Mouse (Mus musculus) forelimb bud, embryonic 11.5 days (tissue): Measurements from ENCODE around the gene Sema4a.

ENCODE experiments used
- DNase-seq: peaks from one replicate; pipeline ENCODE4 v3.0.0-alpha.2; 2012; ENCODE audit warnings: low read depth, low spot score

Sema4a gene

DNA sequence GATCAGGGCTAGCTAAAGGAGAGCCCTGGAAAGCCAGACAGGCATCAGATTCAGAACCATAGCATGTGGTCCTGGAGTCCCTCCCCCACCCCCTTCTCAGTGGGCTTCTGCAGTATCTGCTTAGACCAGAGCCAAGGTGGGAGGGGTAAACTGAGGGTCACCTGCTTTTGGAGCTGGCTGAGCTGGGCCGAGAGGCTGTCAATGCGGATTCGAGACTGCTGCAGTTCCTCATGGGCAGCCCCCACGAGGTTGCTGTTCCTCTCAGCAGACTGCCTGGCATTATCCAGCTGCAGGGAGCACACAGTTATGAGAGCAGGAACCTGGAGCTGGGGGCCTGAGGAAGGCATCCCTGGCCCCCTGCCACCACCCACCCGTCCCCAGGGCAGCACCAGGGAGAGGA lies 25.1 kb upstream of the Sema4a start:
- no peak for DNase-seq

DNA sequence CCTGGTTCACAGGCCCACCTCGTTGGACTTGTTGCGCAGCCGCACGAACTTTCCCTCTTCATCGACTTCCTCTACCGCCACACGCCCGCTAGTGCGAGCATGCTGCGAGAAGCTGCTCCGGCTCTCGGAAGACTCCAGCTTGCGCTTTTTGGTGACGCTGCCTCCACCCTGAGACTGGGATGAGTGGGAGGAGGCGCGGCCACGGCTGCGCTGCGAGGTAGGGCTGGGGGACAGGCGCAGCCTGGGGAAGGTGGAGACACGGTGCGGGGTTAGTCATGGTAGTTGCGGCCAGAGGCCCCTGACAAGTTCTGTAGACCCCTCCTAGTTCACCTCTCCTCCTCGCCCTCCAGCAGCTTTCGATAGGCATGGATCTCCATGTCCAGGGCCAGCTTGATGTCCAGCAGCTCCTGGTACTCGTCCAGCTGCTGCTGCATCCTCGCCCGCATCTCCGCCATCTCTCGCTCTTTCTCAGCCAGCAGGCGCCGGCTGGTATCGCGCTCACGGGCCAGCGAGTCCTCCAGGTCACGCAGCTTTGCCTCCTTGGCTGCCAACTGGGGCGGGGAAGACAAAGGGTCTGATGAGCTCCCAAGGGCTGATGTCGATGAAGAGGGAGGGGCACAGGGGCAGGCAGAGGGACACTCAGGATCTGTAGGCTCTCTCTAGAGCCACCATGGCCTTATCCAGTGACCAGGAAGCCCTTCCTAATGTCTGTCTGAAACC lies 23.8 kb upstream of the Sema4a start:
- no peak for DNase-seq

DNA sequence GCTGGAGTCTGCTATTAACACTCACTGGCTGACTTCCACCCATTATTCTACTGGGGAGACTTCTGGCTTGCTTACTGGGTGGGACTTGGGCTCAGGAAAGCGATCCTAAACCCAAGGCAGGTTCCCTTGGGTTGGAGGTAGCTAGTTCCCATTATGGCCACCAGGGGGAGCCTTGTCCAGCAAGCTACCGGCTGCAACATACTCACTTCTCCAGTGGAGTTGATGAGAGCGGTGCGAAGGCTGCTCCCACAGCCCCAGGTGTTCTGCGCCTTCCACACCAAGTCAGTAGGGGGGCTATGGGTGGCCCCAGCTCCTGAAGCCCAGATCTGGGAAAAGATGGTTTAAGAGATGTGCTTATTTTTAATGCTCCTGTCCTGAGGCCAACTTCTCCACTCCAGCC lies 22.6 kb upstream of the Sema4a start:
- peak; percentile 84 for DNase-seq

DNA sequence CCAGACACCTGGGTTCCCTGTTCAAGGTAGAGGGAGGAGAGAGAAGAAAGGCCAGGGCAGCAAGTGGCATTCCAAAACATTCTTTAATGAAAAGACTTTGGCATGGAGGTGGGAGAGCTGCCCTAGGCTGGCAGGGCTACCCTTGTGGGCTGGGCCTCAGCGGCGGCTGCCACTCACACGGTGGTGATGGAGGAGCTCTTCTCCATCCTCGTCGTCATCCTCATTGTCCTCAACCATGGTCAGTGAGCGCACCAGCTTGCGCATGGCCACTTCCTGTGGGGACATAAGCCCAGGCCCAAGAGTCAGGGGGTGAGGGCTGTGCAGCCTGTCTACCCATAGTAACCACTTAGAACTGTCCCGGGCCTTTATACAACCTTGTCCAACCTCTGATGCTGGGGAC lies 22.2 kb upstream of the Sema4a start:
- no peak for DNase-seq

DNA sequence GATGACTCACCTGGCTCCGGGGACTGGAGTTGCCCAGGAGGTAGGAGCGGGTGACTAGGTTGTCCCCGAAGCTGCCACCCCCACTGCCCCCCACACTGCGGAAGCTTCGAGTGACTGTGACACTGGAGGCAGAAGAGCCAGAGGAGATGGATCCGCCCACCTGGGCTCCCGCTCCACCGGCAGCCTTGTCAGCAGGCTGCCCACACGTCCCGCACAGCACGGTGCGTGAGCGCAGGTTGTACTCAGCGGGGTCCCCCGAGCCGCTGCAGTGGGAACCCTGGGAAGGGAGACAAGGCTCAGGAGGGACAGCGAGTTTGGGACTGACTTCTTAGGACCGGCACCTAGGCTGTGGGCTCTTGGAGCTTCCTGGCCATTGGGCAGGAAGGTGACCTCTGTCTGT lies 21.4 kb upstream of the Sema4a start:
- no peak for DNase-seq

DNA sequence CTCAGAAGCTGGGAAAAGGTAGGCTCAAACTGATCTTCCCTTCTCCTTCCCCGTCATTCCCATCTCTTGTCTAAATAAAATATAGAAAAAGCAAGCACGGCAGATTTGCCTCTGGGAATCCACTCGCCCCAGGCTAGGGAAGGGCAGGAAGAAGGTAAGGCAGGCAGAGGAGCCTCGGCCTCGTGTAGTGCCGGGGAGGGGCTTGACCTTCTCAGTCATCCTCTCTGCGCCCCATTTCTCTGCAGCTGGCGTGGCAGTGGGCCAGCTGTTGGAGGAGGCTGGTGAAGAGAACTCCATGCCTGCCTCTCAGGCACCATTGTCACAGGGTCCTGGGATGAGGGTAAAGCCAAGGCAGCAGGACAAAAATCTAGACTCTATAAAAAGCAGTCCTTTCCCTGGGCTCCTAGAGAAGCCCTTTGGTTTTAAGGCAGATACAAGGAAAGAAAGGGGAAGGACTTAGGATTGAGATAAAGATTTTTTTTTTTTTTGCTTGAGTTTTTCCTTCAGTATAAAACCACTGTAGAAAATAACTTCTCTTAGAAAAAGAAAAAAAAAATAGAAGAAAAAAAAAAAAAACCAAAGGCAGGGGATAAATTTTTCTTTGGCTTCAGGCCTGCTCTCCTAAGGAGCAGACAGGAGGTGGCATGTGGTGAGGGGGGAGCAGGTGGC lies 20.5 kb upstream of the Sema4a start:
- DNase-seq: no peak

DNA sequence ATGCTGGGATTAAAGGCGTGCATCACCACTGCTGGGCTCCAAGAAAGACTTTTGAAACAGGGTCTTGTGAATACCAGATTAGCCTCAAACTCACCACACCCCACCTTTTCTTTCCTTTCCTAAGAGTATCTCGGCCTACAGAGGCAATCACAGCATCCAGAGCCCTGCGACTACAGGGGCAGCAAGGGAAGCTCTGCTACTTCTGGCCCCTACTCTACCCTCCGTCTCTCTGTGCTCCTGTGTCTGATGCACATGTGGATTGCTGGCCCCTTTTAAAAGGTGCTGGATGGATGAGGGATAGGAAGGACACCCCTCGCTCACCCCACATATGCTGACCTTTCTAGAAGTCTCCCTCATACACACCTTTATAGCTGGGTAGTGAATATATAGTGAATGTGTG lies 19.7 kb upstream of the Sema4a start:
- no peak for DNase-seq

DNA sequence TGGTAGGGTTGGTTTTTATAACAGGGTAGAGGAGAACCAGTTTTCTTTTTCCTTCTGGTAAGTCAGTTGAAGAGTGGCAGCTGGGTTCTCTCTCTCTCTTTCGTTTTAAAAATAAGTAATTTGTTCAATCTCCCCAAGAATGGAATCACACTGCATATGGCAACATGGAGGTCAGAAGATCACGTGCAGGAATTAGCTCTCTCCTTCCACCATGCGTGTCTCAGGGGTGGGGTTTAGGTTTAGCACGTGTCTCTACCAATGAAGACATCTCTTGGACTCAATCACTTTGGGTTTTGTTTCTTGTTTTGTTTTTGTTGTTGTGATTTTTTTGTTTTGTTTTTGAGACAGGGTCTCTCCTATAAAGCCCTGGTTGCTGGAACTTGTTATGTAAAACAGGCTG lies 18.8 kb upstream of the Sema4a start:
- no peak for DNase-seq

DNA sequence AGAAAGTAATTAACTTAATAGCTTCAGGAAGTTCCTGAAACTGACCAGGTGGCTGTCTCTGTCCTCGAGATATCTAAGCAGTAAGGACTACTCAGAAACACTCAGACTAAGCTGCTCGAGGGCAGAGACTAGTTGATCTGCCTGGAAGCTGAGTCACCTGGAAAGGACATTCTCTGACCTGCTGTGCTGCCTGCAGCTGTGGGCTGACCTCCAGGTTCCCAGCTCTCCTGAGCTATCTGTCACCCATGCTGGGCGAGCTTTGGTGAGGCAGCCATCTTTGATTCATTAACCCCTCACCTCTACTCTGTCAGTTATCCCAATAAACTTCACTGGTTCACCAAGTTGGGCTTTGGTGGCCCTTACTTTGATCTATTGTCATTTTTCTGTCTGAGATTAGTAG lies 18.2 kb upstream of the Sema4a start:
- DNase-seq: no peak

DNA sequence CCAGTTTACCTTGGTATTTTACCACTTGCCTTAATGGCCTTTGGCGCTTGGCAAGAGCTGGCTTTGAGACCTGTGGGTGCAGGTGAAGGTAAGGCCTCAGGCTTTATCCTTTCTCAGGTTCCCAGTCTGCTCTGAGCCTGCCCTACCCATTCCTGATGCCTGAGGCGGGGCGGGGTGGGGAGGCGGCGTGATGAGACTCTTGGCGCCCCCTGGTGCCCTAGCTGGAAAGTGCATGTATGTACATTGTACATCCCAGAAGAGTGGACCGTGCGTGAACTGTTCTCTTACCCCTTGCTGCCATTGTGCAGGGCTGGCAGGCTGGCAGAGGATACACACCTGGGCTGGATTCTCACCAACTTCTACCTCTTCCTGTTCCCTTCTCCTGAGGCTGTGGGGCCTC lies 16.8 kb upstream of the Sema4a start:
- peak; percentile 77 for DNase-seq

DNA sequence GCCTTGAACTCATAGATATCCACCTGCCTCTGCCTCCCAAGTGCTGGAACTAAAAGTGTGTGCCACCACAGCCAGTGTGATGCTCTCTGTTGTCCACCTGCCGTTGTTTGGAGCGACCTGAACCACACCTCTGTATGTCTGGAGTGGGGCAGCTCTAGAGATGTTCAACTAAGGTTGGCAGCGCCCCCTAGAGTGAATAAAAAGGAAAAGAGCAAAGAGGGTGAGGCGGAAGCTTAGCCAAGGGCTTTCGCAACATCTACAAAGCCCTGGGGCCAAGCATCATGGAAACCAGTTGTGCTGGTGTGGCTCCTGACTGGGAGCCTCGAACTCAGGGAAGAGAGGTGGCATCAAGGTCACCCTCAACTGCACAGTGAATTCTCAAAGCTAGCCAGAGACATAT lies 15.4 kb upstream of the Sema4a start:
- DNase-seq: no peak

DNA sequence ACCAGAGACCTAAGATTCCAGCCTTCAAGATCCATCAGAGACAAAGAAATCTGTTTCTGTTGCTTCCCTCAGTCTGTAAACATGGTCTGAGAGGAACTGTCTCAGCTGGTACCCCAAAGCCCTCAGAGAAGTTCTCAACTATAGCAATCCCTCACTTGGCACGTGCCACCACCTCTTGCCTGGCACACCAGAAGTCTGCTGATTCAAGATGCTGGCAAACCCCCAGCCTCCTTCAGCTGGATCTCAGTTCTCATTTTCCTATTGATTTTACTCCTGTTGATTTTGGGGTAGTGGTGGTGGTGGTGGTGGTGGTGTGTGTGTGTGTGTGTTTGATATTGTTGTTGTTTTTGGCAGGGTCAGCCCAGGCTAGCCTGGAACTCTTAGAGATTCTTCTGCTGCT lies 12.6 kb upstream of the Sema4a start:
- no peak for DNase-seq

DNA sequence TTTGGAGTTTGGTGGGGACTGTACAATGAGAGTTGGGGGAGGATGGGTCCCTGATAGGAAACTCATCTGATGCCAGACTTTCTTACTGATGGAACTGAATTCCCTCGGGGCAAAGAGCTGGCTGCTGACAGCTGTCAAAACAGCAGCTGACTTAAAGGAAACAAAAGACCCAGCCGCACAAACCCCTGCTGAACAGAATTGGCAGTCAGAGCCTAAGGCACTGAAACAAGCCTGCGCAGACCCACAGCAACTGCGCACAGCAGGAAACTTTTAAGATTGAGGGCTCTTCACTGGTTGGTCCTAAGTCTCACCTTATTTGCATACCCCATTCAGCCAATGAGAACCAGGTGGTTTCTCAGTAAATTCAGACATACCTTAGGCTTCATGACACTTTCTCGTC lies 12.0 kb upstream of the Sema4a start:
- DNase-seq: peak; percentile 55

DNA sequence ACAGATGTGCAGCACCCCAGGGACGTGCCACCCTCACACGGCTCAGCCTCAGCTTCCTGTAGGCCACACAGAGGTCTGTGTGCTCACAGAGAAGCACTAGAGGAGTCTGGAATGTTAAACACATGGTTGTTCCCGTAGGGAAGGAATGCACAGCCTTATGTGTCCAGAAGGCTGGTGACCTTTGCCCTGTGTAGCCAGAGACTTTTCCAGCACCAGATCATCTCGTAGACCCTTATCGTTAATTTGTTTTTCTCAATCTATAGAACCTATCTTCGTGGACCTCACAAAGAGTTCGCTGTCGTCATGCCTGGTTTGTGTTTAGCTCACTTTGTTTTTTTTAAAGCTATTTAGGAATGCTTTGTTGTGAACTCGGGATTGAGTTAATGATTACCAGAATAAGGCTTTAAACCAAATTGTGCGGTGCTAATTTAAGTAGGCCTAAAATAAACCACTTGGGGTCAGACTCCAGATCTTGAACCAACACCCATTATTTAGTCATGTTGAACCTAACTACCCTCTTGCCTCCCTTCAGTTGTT lies 10.0 kb upstream of the Sema4a start:
- no peak for DNase-seq

DNA sequence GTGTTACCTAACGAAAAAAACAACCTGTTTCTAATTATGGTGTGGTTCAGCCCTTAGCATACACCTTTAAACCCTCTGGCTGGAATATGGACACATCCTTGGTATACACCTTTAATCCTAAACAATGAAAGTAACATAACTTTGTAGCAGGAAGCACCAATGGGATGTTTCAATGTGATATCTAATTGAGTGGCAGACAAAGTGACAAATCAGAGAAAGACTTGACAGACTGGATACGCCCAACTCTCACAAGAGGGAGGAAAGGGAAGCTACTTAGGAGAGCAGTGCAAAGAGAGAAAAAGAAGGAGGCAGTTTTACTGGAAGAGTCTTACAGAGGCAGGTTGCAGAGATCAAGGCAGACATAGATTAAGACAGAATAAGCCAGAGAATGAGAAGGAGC lies 8.5 kb upstream of the Sema4a start:
- no peak for DNase-seq

DNA sequence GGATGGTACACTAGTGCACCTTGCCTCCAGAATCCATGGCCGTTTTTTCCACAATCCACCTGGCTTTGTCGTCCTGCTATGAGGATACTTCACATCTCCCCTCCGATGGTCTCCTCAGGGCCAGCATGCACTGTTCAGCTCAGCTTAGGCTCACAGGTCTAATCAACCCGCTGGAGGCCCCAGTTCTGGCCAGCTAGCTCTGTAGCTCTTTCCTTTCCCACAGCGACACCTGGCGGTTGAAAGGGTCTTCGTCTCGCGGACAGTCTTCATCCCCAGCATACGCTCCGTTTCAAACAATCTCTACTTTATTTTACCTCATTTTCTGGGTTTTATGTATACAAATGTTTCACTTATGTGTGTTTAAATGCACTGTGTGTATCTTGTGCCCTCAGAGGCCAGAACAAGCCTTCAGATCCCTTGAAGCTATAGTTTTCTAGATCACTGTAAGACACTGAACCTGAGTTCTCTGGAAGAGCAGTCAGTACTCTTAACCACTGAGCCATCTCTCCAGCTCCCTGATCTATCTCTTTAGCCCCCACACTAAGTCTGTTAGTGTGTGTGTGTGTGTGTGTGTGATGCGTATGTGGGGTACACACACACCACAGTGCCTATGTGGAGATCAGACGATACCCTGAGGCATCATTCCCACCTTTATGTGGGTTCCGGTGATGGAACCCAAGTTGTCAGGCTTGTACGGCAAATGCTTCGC lies 6.3 kb upstream of the Sema4a start:
- DNase-seq: peak; percentile 88

DNA sequence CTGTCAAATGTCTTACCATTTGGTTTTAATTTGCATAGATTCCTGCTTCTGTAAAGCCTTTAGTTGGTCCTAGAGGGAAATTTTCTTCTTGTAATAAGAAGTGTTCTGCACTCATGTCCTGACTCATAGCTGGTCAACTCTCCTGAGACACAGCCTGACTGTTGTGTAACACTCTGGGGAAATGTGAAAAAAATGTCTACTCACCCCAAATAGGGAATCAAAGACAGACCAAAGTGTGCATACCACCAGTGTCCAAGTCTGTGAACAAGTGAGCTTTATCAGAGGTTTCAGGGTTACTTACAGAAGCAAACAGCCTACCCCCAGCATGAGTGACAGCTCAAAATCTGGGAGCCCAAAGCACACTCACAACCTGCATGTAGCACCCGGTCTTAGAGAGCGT lies 4.1 kb upstream of the Sema4a start:
- DNase-seq: no peak

DNA sequence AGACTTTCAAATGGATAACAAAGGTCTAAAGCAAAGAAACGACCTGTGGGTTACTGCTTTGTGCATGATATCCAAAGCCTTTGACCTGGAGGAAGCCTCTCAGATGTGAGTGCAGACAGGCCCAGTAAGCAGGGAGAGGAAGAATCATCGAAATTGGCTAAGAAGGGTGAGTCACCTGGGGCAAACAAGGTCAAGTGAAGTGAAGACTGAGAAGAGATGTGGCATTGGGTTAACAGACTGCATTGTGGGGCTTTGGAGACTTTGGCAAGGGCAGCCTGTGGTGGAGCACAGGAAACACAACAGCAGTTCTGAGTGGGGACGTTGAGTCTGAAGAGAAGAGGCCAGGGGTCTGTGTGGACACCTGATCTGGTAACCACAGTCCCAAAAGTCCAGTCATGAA lies 3.4 kb upstream of the Sema4a start:
- no peak for DNase-seq

DNA sequence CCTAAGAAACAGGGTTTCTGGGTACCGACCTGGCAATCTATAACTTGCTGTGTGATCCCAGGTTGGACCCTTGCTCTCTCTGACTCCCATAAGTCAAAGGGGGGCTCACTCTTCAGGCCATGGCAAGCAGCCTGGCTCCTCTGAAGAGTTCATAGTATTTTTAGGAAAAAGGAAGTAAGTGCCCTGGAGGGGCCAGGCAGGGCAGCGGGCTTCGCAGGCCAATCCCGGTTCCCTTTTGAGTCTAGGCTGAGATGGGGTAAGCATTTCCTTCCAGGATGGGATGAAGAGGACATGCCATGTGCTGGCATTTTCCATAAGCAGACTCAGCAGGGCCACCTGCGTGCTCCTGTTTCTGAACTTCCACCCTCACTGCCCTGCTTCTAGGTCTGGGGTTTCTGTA lies 953 bp downstream of the Sema4a start:
- no peak for DNase-seq

DNA sequence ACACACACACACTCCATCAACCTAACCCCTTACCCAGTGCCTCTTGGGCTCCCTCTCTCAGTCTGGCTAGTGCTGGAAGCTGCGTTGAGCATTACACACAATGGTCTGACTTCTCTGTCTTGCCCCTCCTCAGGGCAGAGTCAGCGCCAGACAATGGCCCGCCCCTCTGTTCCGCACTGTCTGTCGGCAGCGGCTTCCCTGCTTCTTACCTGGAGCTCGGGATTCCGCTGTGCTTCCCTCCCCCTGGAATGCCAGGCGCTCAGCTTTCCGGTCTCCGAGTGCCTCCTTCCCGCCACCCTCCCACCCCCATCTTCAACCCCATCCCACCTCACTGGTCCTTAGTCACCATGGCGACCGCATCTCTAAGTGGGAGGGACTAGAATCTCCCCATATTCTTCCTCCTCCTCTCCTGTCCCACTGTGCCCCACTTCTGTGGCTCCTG lies 2.2 kb downstream of the Sema4a start:
- no peak for DNase-seq

DNA sequence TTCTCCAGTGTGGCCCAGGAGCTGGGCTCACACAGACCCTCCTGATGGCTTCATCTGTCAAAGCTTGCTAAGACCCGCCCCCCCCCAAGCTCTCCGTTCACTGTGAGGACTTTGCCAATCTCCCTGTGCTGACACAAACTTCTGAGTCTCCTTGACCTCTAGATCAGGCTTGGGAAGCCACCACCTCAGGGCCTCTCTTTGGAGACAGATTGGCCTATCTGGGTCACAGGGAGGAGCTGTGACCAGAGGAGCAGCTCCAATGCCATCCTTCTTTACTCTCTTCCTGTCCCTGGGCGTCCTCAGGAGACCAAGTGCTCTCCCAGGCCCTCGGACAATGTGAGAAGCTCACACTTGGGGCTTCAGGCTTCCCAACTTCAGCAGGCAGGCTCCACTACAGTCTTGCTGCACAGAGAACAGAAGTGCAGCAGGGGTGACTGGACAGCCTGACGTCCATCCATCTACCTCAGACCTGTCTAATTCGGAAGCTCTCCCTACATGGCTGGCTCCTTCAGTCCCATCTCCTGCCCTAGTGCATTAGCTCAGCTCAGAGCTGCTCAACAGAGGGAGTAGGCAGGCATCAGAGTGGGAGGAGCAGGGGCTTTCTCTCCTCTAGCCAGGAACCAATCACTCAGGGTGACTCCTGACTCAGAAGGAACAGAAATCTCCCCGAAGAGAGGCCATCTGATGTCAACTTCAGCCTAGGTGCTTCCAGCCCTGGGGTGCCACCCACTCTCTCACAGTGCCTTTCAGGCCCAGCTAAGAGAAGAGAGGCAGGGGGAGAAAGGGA lies 4.0 kb downstream of the Sema4a start:
- no peak for DNase-seq

DNA sequence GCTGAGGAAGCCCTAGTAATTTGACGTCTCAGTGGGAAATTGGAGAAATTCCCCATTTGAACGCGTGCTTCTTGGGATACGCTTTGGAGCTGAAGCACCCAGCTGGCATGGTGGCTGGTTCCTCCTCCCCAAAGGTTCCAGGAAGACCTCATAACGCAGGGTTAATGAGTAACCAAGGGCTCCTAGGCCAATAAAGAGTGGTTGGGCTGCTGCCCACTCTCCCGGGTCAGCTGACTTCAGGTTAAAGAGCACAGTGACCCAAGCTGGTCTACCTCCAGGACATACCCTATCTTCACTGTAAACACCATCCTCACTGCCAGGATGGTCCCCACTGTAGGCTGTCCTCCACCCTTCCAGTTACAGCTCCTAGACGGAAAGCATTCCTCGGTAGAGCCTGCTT lies 4.7 kb downstream of the Sema4a start:
- no peak for DNase-seq
